Mouse (Mus musculus): ENCODE measurements around the gene Usp39. TPM values are rescaled to one million over a fixed set of nuclear protein-coding genes. Genes with fewer than 3 reads are reported as not detected.

Usp39 gene
- total RNA-seq, 1 experiment from 2014 or later = 35.3 TPM

GRCm38 (mm10) chr6:72322936-72323335, 22.0 kb downstream of the Usp39 start:
- no peak for ATAC-seq (replicated peaks; ENCODE audit: insufficient number of reproducible peaks, low FRiP score, low TSS enrichment, poor library complexity, severe bottlenecking)

- no peak for ATAC-seq (replicated peaks; ENCODE audit: insufficient number of reproducible peaks, low FRiP score, low TSS enrichment, poor library complexity, severe bottlenecking)
These were observed 26.0 kb downstream of the Usp39 start for GRCm38 (mm10) chr6:72319019-72319418.

GRCm38 (mm10) chr6:72318440-72318839, 26.5 kb downstream of the Usp39 start:
- ATAC-seq (replicated peaks; ENCODE audit: insufficient number of reproducible peaks, low FRiP score, low TSS enrichment, poor library complexity, severe bottlenecking) = no peak

- ATAC-seq (replicated peaks; ENCODE audit: insufficient number of reproducible peaks, low FRiP score, low TSS enrichment, poor library complexity, severe bottlenecking) = no peak
These were observed 28.9 kb downstream of the Usp39 start for GRCm38 (mm10) chr6:72316044-72316443.

GRCm38 (mm10) chr6:72315384-72315783, 29.6 kb downstream of the Usp39 start:
- no peak for ATAC-seq (replicated peaks; ENCODE audit: insufficient number of reproducible peaks, low FRiP score, low TSS enrichment, poor library complexity, severe bottlenecking)

GRCm38 (mm10) chr6:72313124-72313867, 31.7 kb downstream of the Usp39 start:
- no peak for ATAC-seq (replicated peaks; ENCODE audit: insufficient number of reproducible peaks, low FRiP score, low TSS enrichment, poor library complexity, severe bottlenecking)

- no peak for ATAC-seq (replicated peaks; ENCODE audit: insufficient number of reproducible peaks, low FRiP score, low TSS enrichment, poor library complexity, severe bottlenecking)
These were observed 32.8 kb downstream of the Usp39 start for GRCm38 (mm10) chr6:72312198-72312597.

- ATAC-seq (replicated peaks; ENCODE audit: insufficient number of reproducible peaks, low FRiP score, low TSS enrichment, poor library complexity, severe bottlenecking) = no peak
These were observed 41.5 kb downstream of the Usp39 start for GRCm38 (mm10) chr6:72303510-72303909.

GRCm38 (mm10) chr6:72302349-72302925, 42.5 kb downstream of the Usp39 start:
- no peak for ATAC-seq (replicated peaks; ENCODE audit: insufficient number of reproducible peaks, low FRiP score, low TSS enrichment, poor library complexity, severe bottlenecking)

- no peak for ATAC-seq (replicated peaks; ENCODE audit: insufficient number of reproducible peaks, low FRiP score, low TSS enrichment, poor library complexity, severe bottlenecking)
These were observed 47.2 kb downstream of the Usp39 start for GRCm38 (mm10) chr6:72297825-72298224.

GRCm38 (mm10) chr6:72292972-72293651, 51.9 kb downstream of the Usp39 start:
- ATAC-seq (replicated peaks; ENCODE audit: insufficient number of reproducible peaks, low FRiP score, low TSS enrichment, poor library complexity, severe bottlenecking) = no peak

GRCm38 (mm10) chr6:72289484-72289883, 55.5 kb downstream of the Usp39 start:
- no peak for ATAC-seq (replicated peaks; ENCODE audit: insufficient number of reproducible peaks, low FRiP score, low TSS enrichment, poor library complexity, severe bottlenecking)

GRCm38 (mm10) chr6:72283914-72284313, 61.1 kb downstream of the Usp39 start:
- peak; percentile 47; the same call in 1 of the 2 replicates for ATAC-seq (replicated peaks; ENCODE audit: insufficient number of reproducible peaks, low FRiP score, low TSS enrichment, poor library complexity, severe bottlenecking)

GRCm38 (mm10) chr6:72280410-72280998, 64.5 kb downstream of the Usp39 start:
- no peak for ATAC-seq (replicated peaks; ENCODE audit: insufficient number of reproducible peaks, low FRiP score, low TSS enrichment, poor library complexity, severe bottlenecking)

- no peak for ATAC-seq (replicated peaks; ENCODE audit: insufficient number of reproducible peaks, low FRiP score, low TSS enrichment, poor library complexity, severe bottlenecking)
These were observed 65.5 kb downstream of the Usp39 start for GRCm38 (mm10) chr6:72279505-72279904.

GRCm38 (mm10) chr6:72278835-72279234, 66.1 kb downstream of the Usp39 start:
- no peak for ATAC-seq (replicated peaks; ENCODE audit: insufficient number of reproducible peaks, low FRiP score, low TSS enrichment, poor library complexity, severe bottlenecking)

- no peak for ATAC-seq (replicated peaks; ENCODE audit: insufficient number of reproducible peaks, low FRiP score, low TSS enrichment, poor library complexity, severe bottlenecking)
These were observed 67.3 kb downstream of the Usp39 start for GRCm38 (mm10) chr6:72277508-72278166.

GRCm38 (mm10) chr6:72276972-72277441, 68.0 kb downstream of the Usp39 start:
- ATAC-seq (replicated peaks; ENCODE audit: insufficient number of reproducible peaks, low FRiP score, low TSS enrichment, poor library complexity, severe bottlenecking) = no peak

- no peak for ATAC-seq (replicated peaks; ENCODE audit: insufficient number of reproducible peaks, low FRiP score, low TSS enrichment, poor library complexity, severe bottlenecking)
These were observed 68.8 kb downstream of the Usp39 start for GRCm38 (mm10) chr6:72276141-72276540.

All from monocyte, adult 5-6 weeks (primary cell).